Mouse (Mus musculus) fibroblast of lung, adult 2 months (primary cell): ENCODE data around the gene Lap3.

Experiments used
- DNase-seq: peaks from one replicate; pipeline ENCODE4 v3.0.0-alpha.2; 2011; ENCODE audit warnings: low read depth

The Lap3 gene

DNA sequence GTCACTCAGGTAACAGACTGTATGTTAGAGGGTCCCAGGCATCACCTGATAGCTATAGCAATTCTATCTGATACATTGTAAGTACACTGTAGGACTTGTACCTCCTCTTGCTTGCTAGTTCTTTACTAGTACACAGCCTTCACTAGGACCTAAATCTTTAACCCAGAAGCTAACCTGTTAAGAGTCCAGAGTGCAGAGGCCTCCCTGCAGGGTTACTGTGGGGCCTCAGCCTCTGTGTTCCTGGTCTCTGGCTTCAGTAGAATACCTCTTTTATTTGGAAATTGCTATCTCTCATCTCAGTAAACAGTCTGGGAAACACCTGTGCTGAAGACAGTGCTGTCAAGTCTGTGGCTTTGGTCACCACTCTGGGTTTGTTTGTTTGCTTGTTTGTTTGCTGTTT lies 2.9 kb downstream of the Lap3 start:
- DNase-seq = no peak

DNA sequence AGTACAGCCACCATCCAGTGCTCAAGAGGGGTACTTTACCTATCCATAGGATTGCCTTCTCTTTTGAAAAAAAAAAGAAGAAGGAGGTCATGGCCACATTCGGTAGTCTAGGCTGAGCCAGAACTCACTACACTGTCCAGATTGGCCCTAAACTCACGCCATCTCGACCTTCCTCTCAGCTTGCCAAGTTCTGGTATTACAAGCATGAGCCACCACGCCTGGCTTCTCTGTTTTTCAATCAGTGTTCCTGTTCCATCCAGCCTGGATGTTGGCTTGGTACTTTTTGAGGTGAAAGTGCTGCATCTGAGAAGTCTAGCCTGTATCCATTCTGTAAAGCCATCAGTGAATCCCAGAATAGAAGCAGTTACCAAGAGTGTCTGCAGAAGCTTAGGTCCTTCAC lies 3.3 kb downstream of the Lap3 start:
- DNase-seq = no peak

DNA sequence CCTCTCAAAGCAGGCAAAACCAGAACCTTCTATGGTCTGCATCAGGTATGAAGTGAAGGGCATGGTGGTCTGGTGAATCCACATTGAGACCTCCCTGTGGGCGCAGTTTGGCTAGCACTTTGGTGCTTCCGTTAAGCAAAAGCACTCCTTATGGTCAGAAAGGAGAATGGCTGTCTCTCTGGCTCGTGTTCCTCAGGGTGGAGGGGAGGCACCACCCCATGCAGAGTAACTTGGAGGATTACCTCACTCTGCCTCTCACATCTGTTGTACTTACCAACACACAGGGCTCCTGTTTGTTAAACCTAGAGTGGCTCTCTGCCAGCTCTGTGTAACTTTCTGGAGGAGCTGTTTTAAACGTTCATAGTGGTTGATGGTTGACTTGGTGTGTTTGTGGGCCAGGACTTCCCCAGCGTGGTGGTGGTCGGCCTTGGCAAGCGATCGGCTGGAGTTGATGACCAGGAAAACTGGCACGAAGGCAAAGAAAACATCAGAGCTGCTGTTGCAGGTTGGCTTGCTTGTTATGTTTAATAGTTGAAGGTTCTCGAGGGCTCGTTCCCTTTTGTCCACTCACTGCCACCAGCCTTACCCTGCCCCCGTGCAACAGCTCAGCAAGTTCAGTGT lies 3.9 kb downstream of the Lap3 start:
- peak; percentile 57 for DNase-seq

DNA sequence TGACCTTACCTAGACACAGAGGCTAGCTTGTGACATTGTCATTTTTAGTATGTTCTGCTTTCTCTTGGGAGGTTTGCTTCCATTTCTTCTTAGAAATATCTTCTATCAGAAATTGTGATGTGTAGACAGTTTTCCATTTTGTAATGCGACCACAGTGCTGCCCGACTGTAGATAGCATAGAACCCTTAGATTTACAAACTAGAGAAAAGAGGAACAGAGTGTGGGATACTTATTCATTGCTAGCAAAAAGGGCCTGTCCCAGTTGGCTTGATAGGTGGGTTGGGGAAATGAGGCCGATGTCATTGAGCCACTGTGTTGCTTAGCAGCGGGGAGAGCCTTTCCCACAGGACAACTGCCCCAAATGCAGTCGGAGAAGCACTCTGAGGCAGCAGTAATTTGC lies 4.4 kb downstream of the Lap3 start:
- DNase-seq = no peak

DNA sequence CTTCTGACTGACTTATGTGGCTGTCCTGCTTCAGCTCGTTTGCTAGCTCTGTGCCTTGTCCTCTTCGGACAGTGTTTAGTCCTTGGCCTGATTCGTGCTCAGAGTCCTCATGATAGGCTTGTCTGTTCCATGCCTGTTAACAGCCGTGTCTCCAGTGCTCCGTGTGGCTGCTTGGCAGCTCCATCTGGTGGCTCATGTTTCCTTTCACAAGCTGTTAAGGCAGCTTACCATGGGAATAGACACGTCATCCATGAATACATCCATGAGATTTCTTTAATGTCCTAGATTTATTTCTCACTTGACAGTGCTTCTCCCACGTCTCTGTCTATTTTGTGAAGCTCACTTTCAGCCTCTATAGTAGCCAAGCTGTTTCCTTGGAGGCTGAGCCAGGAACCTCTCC lies 16.9 kb downstream of the Lap3 start:
- DNase-seq = no peak

DNA sequence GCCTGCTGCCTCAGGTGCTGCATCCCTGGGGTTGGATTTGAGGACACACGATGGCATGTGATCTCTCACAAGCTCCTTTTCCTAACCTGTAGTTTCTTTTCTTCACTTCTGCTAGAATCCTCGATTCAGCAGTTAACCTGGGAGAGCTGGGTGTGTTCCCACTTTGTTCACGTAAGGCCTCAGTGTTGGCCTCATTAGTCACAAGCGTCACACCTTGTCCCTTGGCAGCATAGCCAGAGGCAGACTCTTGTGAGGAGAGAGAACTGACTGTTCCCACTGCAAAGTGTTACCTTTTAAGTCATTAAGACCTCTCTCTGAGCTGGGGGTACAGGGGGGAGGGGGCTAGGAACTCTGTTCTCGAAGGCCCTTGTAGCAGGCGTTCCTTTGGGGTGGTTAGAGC lies 19.7 kb downstream of the Lap3 start:
- DNase-seq = no peak

DNA sequence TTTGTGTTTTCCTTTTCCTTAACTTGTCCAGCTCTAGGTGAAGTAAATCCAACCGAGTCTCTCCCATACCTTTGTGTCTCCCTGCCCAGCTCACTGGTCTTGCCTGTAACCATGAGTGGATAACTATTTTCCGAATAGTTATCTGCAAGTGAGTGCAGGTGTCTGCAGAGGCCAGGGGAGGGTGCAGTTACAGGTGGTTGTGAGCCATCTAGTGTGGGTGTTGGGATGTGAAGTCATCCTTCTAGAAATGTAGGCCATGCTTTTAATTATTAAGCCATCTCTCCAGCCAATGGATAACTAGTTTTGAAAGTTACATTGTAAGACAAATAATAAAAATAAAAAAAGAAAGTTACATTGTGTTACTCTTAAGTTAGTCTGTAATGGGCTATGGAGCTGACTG lies 20.3 kb downstream of the Lap3 start:
- no peak for DNase-seq

DNA sequence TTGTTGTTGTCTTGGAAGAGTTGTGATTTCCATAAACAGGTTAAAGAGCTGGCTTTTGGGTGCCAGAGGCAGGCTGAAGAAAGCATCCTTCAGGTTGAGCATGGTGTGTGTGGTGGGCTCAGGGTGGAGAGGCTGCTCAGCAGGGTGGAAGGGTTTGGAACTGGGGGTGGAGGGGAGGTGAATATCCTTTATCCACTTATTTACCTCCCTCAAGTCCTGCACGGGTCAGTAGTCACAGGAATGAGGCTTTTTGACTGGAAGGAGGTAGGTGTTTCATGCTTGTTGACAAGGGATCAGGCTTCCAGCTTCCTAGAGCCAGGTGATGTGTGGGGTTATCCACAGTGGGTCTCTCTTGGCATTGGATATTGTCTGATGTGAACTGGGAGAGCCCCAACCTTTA lies 21.4 kb downstream of the Lap3 start:
- no peak for DNase-seq

DNA sequence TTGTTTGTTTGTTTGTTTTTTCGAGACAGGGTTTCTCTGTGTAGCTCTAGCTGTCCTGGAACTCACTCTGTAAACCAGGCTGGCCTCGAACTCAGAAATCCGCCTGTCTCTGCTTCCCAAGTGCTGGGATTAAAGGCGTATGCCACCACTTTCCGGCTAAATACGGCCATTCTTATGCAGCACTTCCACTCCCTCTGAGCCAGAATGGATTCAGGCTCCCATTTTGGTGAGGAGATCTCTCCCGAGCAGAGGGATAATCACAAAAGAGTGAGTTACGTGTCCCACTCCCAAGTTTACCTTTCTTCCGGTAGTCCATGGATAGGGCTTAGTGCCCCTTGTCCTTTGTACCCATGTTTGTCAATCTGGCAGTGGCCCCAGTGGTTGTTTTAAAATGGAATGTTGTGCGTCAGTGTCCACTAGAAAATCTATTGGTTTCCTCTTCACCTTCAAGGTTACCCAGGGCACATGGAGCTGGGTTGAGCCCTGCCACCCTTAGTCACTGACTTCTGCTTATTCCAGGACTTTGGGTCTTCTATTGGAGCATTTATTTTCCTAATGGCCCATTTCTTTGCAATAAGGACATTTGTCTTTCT lies 22.1 kb downstream of the Lap3 start:
- DNase-seq = no peak

DNA sequence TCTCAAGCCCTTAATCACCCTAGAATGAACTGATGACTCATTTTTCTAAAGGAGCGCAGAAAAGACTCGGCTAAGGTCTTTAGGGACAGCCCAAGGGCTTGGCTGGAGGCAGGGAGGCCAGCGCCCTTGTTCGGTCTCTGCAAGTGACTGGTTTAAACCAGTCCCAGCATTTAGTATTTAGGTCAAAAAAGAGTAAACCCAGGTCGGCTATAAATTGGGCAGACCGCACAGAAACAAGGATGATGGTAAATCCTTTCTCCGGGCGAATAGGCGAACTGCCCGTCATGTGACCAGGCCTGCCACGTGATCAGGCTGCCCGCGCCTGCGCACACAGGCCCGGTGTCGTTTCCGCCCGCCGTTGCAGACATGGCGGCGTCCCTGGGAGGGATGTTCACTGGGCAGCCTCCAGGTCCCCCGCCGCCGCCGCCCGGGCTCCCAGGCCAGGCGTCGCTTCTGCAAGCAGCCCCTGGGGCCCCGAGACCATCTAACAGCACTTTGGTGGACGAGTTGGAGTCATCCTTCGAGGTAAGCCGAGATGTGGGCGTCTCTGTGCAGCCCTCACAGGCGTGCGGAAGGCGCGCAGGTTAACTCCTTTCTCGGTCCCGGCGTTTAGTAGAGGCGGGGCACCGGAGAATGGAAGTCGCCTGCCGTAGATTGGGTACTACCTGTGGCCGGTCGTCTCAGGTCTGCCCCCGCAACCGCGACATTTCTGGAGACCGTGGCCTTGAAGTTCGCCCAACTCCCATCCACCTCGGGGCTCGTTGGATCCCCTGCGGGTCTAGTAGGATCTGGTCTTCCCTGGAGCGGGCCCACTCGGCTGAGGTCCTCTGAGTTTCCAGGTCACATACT lies 27.0 kb downstream of the Lap3 start, which contains the start of gene Med28:
Gene Med28 (plus strand): TSS at position 270 of the 849 bp plus-strand sequence.
- peak; percentile 72 for DNase-seq

DNA sequence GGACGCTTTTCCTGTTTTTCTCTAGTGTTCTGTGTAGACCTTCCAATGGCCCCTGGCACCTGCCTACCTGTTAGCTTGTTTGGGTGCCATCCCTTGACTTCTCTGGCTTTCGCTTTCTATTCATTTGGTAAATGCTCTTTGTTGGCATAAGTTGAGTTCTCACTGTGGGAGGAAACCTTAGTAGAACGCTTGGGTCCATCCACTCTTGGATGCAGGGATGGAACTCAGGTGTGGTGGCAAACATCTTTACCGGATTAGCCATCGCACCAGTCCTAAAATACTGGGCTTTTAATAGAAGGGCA lies 27.6 kb downstream of the Lap3 start:
- no peak for DNase-seq

DNA sequence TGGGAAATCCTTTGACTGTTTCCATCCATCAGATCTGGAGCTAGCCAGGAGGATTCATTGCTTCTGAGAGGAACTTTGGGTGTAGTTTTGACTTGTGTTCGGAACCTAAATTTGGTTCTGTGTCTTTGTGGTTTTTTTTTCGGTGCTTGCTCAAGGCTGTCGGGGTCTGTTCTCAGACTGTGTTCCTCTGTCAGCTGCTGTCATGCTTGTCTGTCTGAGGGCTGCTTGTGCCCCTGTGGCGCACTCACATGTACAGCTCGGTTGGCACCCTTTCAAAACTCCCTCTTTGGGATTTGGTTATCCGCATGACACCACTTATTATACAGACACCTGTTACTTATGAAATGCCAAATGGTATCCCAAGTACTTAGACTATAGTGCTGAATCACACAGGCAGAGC lies 28.4 kb downstream of the Lap3 start:
- DNase-seq = no peak

DNA sequence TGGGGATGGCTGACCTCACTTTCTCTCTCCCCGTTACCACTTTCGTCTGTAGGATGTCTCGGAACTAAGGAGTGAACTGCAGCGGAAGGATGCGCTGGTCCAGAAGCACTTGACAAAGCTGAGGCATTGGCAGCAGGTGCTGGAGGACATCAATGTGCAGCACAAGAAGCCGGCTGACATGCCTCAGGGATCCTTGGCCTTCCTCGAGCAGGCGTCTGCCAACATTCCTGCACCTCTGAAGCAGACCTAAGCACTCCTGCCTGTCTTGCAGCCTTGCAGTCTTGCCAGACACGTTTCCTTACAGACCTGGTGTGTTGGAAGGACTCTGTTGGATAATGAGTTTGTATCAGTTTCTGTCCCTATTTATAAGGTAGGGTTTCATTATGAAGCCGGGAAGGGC lies 31.9 kb downstream of the Lap3 start:
- DNase-seq = no peak

DNA sequence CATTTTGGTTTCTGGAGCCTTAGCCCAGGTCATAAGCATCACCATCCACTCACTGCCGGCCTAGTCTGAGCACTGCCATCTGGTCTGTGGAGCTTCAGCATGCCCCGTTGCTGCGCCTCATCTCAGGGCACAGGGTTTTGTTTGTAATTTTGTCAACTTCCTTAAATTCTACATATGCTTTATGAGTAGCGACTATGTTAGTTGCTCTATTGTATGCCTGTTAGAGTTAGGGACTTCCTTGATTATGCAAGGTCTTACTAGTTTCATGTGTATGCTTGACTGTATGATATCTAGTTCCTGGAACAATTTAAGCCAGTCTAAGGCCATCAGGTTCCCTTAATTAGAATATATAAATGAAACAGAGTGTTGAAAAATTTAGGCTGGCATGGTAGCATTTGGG lies 33.2 kb downstream of the Lap3 start:
- DNase-seq = no peak

DNA sequence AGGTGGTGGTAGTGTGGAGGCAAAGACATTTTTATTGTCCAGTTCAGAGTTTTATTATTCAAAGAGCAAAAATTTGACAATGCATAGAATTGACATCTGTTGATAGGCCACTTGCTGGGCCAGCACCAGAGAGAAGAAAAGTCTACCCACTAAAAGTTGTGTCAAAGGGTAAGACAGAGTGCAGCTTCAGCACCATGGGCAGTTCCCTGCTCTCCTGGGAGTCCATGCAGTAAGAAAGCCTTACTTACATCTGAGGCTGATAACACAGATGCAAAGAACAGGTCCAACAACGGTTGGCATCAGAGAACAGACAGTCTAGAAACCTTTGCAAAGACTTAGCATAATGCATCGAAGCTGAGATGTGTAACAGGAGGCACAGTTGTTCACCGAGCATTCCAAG lies 36.5 kb downstream of the Lap3 start:
- no peak for DNase-seq

DNA sequence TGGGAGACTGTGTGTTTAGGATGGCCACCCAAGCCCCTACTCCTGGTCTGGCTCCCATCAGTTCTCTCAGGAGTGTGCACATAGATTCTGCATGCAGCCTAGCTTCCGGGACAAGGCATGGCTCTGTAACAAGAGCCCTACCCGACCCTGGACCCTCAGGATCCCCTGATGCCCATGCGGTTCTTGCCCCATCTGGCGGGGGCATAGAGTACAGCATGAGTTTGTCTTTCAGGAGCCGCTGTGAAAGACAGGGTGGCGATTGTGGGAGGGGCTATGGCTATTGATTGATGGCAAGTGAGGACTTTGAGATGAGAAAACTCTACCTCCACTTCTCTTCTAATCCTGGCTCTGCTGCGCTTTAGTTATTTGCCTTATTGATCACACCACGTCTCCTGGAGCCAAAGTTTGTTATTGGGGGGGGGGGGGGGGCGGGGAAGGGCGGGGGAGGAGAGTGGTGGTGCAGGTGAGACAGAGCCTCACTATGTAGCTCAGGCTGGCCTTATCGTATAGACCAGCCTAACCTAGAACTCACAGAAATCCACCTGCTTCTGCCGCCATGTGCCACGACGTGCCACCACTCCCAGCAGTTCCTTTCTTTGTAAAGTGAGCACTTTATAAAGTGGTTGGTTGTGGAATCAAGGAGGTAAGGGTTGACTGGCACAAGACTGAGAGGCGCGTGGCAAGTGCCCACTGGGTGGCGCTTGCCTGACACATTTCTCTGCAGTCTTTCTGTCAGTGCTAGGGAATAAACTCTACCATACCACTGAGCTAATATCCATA lies 41.3 kb downstream of the Lap3 start:
- DNase-seq = no peak

DNA sequence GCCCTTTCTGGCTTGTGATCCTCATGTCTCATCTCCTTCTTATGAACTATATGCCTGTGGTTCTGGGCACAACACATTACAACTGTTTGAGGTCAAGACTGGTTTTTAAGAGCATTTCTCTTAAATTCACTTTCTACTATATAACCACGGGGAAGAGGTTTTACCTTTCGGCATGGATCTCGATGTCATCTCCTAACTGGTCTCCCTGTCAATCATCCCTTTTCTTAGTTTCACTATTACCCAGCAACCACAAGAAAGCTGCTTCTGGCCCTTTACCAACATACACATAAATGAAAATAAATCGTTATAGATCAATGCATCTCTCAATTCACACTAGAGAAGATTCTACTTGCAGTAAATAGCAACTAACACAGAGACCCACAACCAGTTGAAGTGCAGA lies 42.0 kb downstream of the Lap3 start:
- DNase-seq = no peak

DNA sequence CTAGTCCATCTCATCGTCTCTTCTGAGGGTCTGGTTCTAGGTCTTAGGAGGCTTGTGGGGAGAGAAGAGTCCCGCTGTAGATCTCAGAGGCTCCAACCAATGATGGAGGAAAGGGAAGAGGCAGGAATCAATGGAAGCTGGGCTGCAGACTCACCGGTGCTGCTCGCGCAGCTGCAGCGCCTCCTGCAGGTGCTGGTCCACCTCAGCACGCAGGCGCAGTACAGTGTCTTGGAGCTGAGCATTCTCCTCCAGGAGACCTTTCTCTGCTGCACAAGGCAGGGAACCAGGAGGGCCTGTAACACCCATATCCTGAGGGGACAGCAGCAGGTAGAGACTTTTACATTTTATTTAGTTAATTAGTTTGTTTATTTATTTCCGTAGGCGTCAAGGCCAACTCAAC lies 46.3 kb downstream of the Lap3 start:
- no peak for DNase-seq

DNA sequence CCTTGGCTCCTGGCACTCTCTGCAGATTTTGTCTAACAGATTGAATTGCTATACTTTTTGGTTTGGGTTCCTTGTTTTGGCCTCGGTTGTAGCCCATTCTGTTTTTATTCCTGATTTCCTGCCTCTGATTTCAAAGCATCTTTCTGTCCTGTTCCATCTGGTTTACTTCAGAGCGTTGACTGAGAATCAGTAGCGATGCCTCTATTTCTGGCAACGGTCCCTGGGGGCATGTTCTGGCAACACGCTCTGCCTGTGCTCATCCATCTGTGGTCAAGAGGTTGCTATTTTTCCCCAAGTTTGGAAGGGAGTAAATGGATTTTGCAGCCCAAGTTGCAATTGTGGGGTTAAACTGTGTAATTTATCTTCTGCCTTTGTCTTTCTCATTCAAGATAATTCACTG lies 50.2 kb downstream of the Lap3 start:
- DNase-seq = no peak

DNA sequence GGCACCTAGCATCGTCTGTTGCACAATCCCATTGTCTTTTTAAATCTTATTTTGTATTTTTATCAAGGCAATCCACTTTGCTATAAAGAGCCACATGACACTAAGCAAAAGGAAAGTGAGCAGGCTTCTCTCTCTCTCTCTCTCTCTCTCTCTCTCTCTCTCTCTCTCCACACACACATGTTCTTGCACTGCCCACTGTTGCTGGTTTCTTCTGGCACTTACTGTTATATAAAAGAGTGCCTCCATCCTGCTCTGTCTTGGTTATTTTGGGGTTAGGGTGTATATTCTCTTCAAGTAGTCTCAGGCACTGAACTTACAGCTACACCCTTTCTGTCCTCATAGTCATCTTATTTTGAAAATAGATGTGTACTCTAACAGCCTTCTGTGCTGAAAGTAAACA lies 56.4 kb downstream of the Lap3 start:
- no peak for DNase-seq
